Mouse (Mus musculus): ENCODE measurements around the gene Cntn4. TPM values are rescaled to one million over a fixed set of nuclear protein-coding genes. Genes with fewer than 3 reads are reported as not detected.
"Not testable (repeated sequence)": the region's sequence is repeated elsewhere in the genome, so short reads cannot be mapped to it uniquely, and the experiment has no call there.

The Cntn4 gene
- polyA plus RNA-seq, 1 experiment from 2014 or later, result 5.3 TPM

GRCm38 (mm10) chr6:106335066-106335465, 657.6 kb downstream of the Cntn4 start:
- Histone ChIP-seq H3K36me3 (no peaks in the 10 kb centered on the region), H3K4me2 (replicated peaks) (no peak overlapping the region), H3K27me3 (no peaks in the 10 kb centered on the region), H3K4me3 (no peak overlapping the region), H3K4me1 (no peaks in the 10 kb centered on the region), H3K9ac (no peak overlapping the region), H3K27ac (no peak overlapping the region), H3K9me3 (no peaks in the 10 kb centered on the region)
- ATAC-seq (ENCODE audit: insufficient number of reproducible peaks, insufficient read depth, low FRiP score, low TSS enrichment), result no peak
- WGBS, result 38% methylated on average over 1 of the region's 1 CpGs

GRCm38 (mm10) chr6:106336805-106337204, 659.3 kb downstream of the Cntn4 start:
- H3K27ac ChIP-seq, result no peak overlapping the region
- H3K9me3 ChIP-seq, result no peaks in the 10 kb centered on the region
- ATAC-seq (ENCODE audit: insufficient number of reproducible peaks, insufficient read depth, low FRiP score, low TSS enrichment), result no peak
- H3K9ac ChIP-seq, result no peak overlapping the region
- no peaks in the 10 kb centered on the region for H3K36me3 ChIP-seq
- 76% methylated on average over 3 of the region's 3 CpGs for WGBS
- H3K4me2 ChIP-seq (replicated peaks), result no peak overlapping the region
- no peaks in the 10 kb centered on the region for H3K4me1 ChIP-seq
- no peaks in the 10 kb centered on the region for H3K27me3 ChIP-seq
- H3K4me3 ChIP-seq, result no peak overlapping the region

GRCm38 (mm10) chr6:106337829-106338228, 660.4 kb downstream of the Cntn4 start:
- ATAC-seq (ENCODE audit: insufficient number of reproducible peaks, insufficient read depth, low FRiP score, low TSS enrichment), result no peak
- Histone ChIP-seq H3K4me3 (no peak overlapping the region), H3K27me3 (no peaks in the 10 kb centered on the region), H3K27ac (no peak overlapping the region), H3K36me3 (no peaks in the 10 kb centered on the region), H3K4me1 (no peaks in the 10 kb centered on the region), H3K9me3 (no peaks in the 10 kb centered on the region), H3K4me2 (replicated peaks) (no peak overlapping the region), H3K9ac (no peak overlapping the region)

GRCm38 (mm10) chr6:106341114-106341513, 663.7 kb downstream of the Cntn4 start:
- Histone ChIP-seq H3K36me3 (no peaks in the 10 kb centered on the region), H3K27ac (no peak overlapping the region), H3K27me3 (no peaks in the 10 kb centered on the region), H3K4me1 (no peaks in the 10 kb centered on the region), H3K4me2 (replicated peaks) (no peak overlapping the region), H3K9ac (no peak overlapping the region), H3K9me3 (no peaks in the 10 kb centered on the region), H3K4me3 (no peak overlapping the region)
- no peak for ATAC-seq (ENCODE audit: insufficient number of reproducible peaks, insufficient read depth, low FRiP score, low TSS enrichment)

- Histone ChIP-seq H3K4me2 (replicated peaks) (no peak overlapping the region), H3K27ac (no peak overlapping the region), H3K9me3 (no peaks in the 10 kb centered on the region), H3K4me3 (no peak overlapping the region), H3K27me3 (no peaks in the 10 kb centered on the region), H3K4me1 (no peaks in the 10 kb centered on the region), H3K36me3 (no peaks in the 10 kb centered on the region), H3K9ac (no peak overlapping the region)
- ATAC-seq (ENCODE audit: insufficient number of reproducible peaks, insufficient read depth, low FRiP score, low TSS enrichment), result 0 out of 2 replicates have a peak, but pooled peaks have one; percentile 41
- WGBS, result 48% methylated on average over 3 of the region's 3 CpGs
These were observed 672.6 kb downstream of the Cntn4 start for GRCm38 (mm10) chr6:106350072-106350471.

- no peaks in the 10 kb centered on the region for H3K27me3 ChIP-seq
- no peaks in the 10 kb centered on the region for H3K9me3 ChIP-seq
- H3K4me3 ChIP-seq, result no peak overlapping the region
- no peak overlapping the region for H3K27ac ChIP-seq
- WGBS, result 72% methylated on average over 2 of the region's 2 CpGs
- H3K9ac ChIP-seq, result no peak overlapping the region
- no peaks in the 10 kb centered on the region for H3K4me1 ChIP-seq
- no peak overlapping the region for H3K4me2 ChIP-seq (replicated peaks)
- H3K36me3 ChIP-seq, result no peaks in the 10 kb centered on the region
- no peak for ATAC-seq (ENCODE audit: insufficient number of reproducible peaks, insufficient read depth, low FRiP score, low TSS enrichment)
These were observed 673.9 kb downstream of the Cntn4 start for GRCm38 (mm10) chr6:106351389-106351788.

- H3K4me3 ChIP-seq; H3K9ac ChIP-seq; H3K9me3 ChIP-seq; H3K4me1 ChIP-seq; H3K36me3 ChIP-seq; H3K27me3 ChIP-seq; H3K4me2 ChIP-seq (replicated peaks); ATAC-seq (ENCODE audit: insufficient number of reproducible peaks, insufficient read depth, low FRiP score, low TSS enrichment); H3K27ac ChIP-seq: not testable (repeated sequence)
- WGBS, result 73% methylated on average over 2 of the region's 2 CpGs
These were observed 681.3 kb downstream of the Cntn4 start for GRCm38 (mm10) chr6:106358801-106359200.

- ATAC-seq (ENCODE audit: insufficient number of reproducible peaks, insufficient read depth, low FRiP score, low TSS enrichment), result no peak
- 62% methylated on average over 6 of the region's 6 CpGs for WGBS
- no peaks in the 10 kb centered on the region for H3K36me3 ChIP-seq
- H3K27me3 ChIP-seq, result no peaks in the 10 kb centered on the region
- no peaks in the 10 kb centered on the region for H3K9me3 ChIP-seq
- H3K4me1 ChIP-seq, result no peaks in the 10 kb centered on the region
- no peak overlapping the region for H3K9ac ChIP-seq
- H3K4me3 ChIP-seq, result no peak overlapping the region
- H3K27ac ChIP-seq, result no peak overlapping the region
- no peak overlapping the region for H3K4me2 ChIP-seq (replicated peaks)
These were observed 704.0 kb downstream of the Cntn4 start for GRCm38 (mm10) chr6:106381288-106382025.

- no peaks in the 10 kb centered on the region for H3K36me3 ChIP-seq
- WGBS, result 82% methylated on average over 2 of the region's 2 CpGs
- no peak overlapping the region for H3K4me3 ChIP-seq
- ATAC-seq (ENCODE audit: insufficient number of reproducible peaks, insufficient read depth, low FRiP score, low TSS enrichment), result no peak
- H3K27ac ChIP-seq, result no peak overlapping the region
- no peaks in the 10 kb centered on the region for H3K4me1 ChIP-seq
- H3K9me3 ChIP-seq, result no peaks in the 10 kb centered on the region
- H3K9ac ChIP-seq, result no peak overlapping the region
- H3K27me3 ChIP-seq, result no peaks in the 10 kb centered on the region
- H3K4me2 ChIP-seq (replicated peaks), result no peak overlapping the region
These were observed 710.5 kb downstream of the Cntn4 start for GRCm38 (mm10) chr6:106387833-106388406.

- no peak for ATAC-seq (ENCODE audit: insufficient number of reproducible peaks, insufficient read depth, low FRiP score, low TSS enrichment)
- Histone ChIP-seq H3K4me3 (no peak overlapping the region), H3K27ac (no peak overlapping the region), H3K36me3 (no peaks in the 10 kb centered on the region), H3K4me2 (replicated peaks) (no peak overlapping the region), H3K27me3 (no peaks in the 10 kb centered on the region), H3K9me3 (no peaks in the 10 kb centered on the region), H3K4me1 (no peaks in the 10 kb centered on the region), H3K9ac (no peak overlapping the region)
- 71% methylated on average over 3 of the region's 3 CpGs for WGBS
These were observed 730.6 kb downstream of the Cntn4 start for GRCm38 (mm10) chr6:106408014-106408413.

- H3K4me3 ChIP-seq, result no peak overlapping the region
- H3K9me3 ChIP-seq, result no peaks in the 10 kb centered on the region
- no peaks in the 10 kb centered on the region for H3K4me1 ChIP-seq
- no peaks in the 10 kb centered on the region for H3K36me3 ChIP-seq
- WGBS, result 82% methylated on average over 3 of the region's 3 CpGs
- H3K9ac ChIP-seq, result no peak overlapping the region
- no peak overlapping the region for H3K27ac ChIP-seq
- no peak for ATAC-seq (ENCODE audit: insufficient number of reproducible peaks, insufficient read depth, low FRiP score, low TSS enrichment)
- no peaks in the 10 kb centered on the region for H3K27me3 ChIP-seq
- H3K4me2 ChIP-seq (replicated peaks), result no peak overlapping the region
These were observed 731.2 kb downstream of the Cntn4 start for GRCm38 (mm10) chr6:106408634-106409033.

- H3K36me3 ChIP-seq, result no peaks in the 10 kb centered on the region
- H3K4me3 ChIP-seq, result no peak overlapping the region
- H3K9ac ChIP-seq, result no peak overlapping the region
- H3K4me2 ChIP-seq (replicated peaks), result no peak overlapping the region
- no peak overlapping the region for H3K27ac ChIP-seq
- no peaks in the 10 kb centered on the region for H3K27me3 ChIP-seq
- H3K9me3 ChIP-seq, result no peaks in the 10 kb centered on the region
- H3K4me1 ChIP-seq, result no peaks in the 10 kb centered on the region
- no peak for ATAC-seq (ENCODE audit: insufficient number of reproducible peaks, insufficient read depth, low FRiP score, low TSS enrichment)
These were observed 745.5 kb downstream of the Cntn4 start for GRCm38 (mm10) chr6:106422947-106423346.
